Mouse (Mus musculus) liver, embryonic 14.5 days (tissue): ENCODE data around the gene Fpr2. TPM values are rescaled to one million over a fixed set of nuclear protein-coding genes. Genes with fewer than 3 reads are reported as not detected.

Source experiments
- ATAC-seq: fragments of 200-750 bp; cut with Nextera tagmentation; 2 replicates; pipeline ENCODE4 v1.8.0; 2017; ENCODE audit warnings: moderate number of reproducible peaks, mild to moderate bottlenecking, moderate library complexity; ENCODE audit not compliant: insufficient read depth
- DNase-seq, 3 experiments: peaks; one replicate each; pipeline ENCODE4 v3.0.0-alpha.2; 2012 to 2013; ENCODE audit warnings: low read depth in 3 of 3, low spot score in 3 of 3
- H3K27ac ChIP-seq: fragments of 300-500 bp; sonication (generic); 2 replicates; pipeline ENCODE4 v1.5.1; 2014; ENCODE audit warnings: moderate library complexity, mild to moderate bottlenecking, control low read depth, inconsistent platforms
- H3K27me3 ChIP-seq: fragments of 300-500 bp; sonication (generic); 2 replicates; pipeline ENCODE4 v1.6.1; 2014; ENCODE audit warnings: mild to moderate bottlenecking, low read length, moderate library complexity; ENCODE audit not compliant: control insufficient read depth, insufficient read depth
- H3K36me3 ChIP-seq: fragments of 300-500 bp; sonication (generic); replicated peaks from 2 replicates; pipeline ENCODE4 v1.6.1; 2014; ENCODE audit warnings: low read depth; ENCODE audit not compliant: control insufficient read depth, insufficient read depth
- H3K4me1 ChIP-seq, 2 experiments: fragments of 200-500 bp in 1 of 2; fragments of 300-500 bp in 1 of 2; sonication (generic) in 1 of 2; replicated peaks; 2 replicates each; pipeline ENCODE4 v1.6.1; 2012 to 2014; ENCODE audit warnings: antibody characterized with exemption in 1 of 2, inconsistent platforms in 1 of 2, low read length in 1 of 2; ENCODE audit not compliant: control insufficient read depth in 2 of 2, insufficient read depth in 2 of 2
- H3K4me2 ChIP-seq: fragments of 300-500 bp; sonication (generic); 2 replicates; pipeline ENCODE4 v1.6.1; 2014; ENCODE audit warnings: low read depth, mild to moderate bottlenecking, control low read depth, moderate library complexity
- H3K4me3 ChIP-seq, 2 experiments: fragments of 200-500 bp in 1 of 2; fragments of 300-500 bp in 1 of 2; sonication (generic) in 1 of 2; 2 replicates each; pipeline ENCODE4 v1.5.1; 2012 to 2014; ENCODE audit warnings: low read depth in 2 of 2, low read length in 2 of 2, mild to moderate bottlenecking in 2 of 2, control low read depth in 1 of 2, inconsistent platforms in 1 of 2, moderate library complexity in 1 of 2; ENCODE audit not compliant: insufficient read depth in 1 of 2
- H3K9ac ChIP-seq: fragments of 300-500 bp; sonication (generic); replicated peaks from 2 replicates; pipeline ENCODE4 v1.6.1; 2014; ENCODE audit warnings: mild to moderate bottlenecking, control low read depth, moderate library complexity
- H3K9me3 ChIP-seq: fragments of 300-500 bp; sonication (generic); 2 replicates; pipeline ENCODE4 v1.6.1; 2016; ENCODE audit warnings: low read length, mixed read lengths; ENCODE audit not compliant: control insufficient read depth
- CTCF ChIP-seq: IDR thresholded peaks from 2 replicates; pipeline ENCODE4 v1.5.1; 2016; ENCODE audit warnings: antibody characterized with exemption, low read depth, control low read depth
- EP300 ChIP-seq: IDR thresholded peaks from 2 replicates; pipeline ENCODE4 v1.6.1; 2016; ENCODE audit warnings: antibody characterized with exemption, low read depth
- WGBS: fragments of 180-500 bp; shearing (Covaris S2); extraction: QIAGEN DNeasy Blood & Tissue Kit; methylation state at CpG from one replicate; pipeline ENCODE4 v1.1.7; 2014; ENCODE audit not compliant: insufficient replicate concordance; 5-methylcytosine and 5-hydroxymethylcytosine counted together
- polyA plus RNA-seq, 2 experiments: library from polyadenylated mRNA; depleted of rRNA in 1 of 2; stranded (reverse) in 1 of 2; unstranded in 1 of 2; fragments of >200 nt; fragmentation: Nextera tagmentation in 1 of 2; extraction: Ambion mirVana in 1 of 2; gene quantifications; 2 replicates each; pipeline versions ENCODE4 v1.2.1 to v1.2.3; 2012 to 2014

The Fpr2 gene
- polyA plus RNA-seq, 2 experiments = 1.3 to 1.8 TPM

GRCm38 (mm10) chr17:17849906-17850712 is 37.5 kb upstream of the Fpr2 start:
- Histone ChIP-seq H3K27ac (no peak overlapping the region), H3K27me3 (peaks cover 5% of the 10 kb centered on the region), H3K9me3 (no peaks in the 10 kb centered on the region), H3K36me3 (no peaks in the 10 kb centered on the region), H3K4me3 (no peak overlapping the region), H3K9ac (no peak overlapping the region), H3K4me2 (no peak overlapping the region), H3K4me1 (no peaks in the 10 kb centered on the region)
- ATAC-seq = no peak
- WGBS = 25% methylated on average over 54 of the region's 55 CpGs
- no peak for TF ChIP-seq EP300
- no peak for TF ChIP-seq CTCF
- DNase-seq = no peak

GRCm38 (mm10) chr17:17855064-17855838 is 32.4 kb upstream of the Fpr2 start, which contains the start of gene Has1:
Has1 (minus strand) TSS chr17:17855205.
- Histone ChIP-seq H3K4me1 (no peaks in the 10 kb centered on the region), H3K27me3 (peaks cover 3% of the 10 kb centered on the region), H3K9ac (no peak within 1 kb of the TSS), H3K9me3 (no peaks in the 10 kb centered on the region), H3K4me3 (no peak within 1 kb of the TSS), H3K4me2 (no peak within 1 kb of the TSS), H3K27ac (no peak within 1 kb of the TSS), H3K36me3 (no peaks in the 10 kb centered on the region)
- no peak for TF ChIP-seq EP300
- no peak for TF ChIP-seq CTCF
- DNase-seq (no peak), ATAC-seq (no peak)
- WGBS = 43% methylated on average over 8 of the region's 8 CpGs

GRCm38 (mm10) chr17:17856612-17857011 is 31.0 kb upstream of the Fpr2 start:
- Histone ChIP-seq H3K9me3 (no peaks in the 10 kb centered on the region), H3K4me2 (no peak overlapping the region), H3K4me1 (no peaks in the 10 kb centered on the region), H3K4me3 (no peak overlapping the region), H3K9ac (no peak overlapping the region), H3K27ac (no peak overlapping the region), H3K27me3 (no peaks in the 10 kb centered on the region), H3K36me3 (no peaks in the 10 kb centered on the region)
- no peak for ATAC-seq
- WGBS = 67% methylated on average over 1 of the region's 1 CpGs
- no peak for DNase-seq
- TF ChIP-seq CTCF = no peak
- TF ChIP-seq EP300 = no peak

GRCm38 (mm10) chr17:17857446-17857845 is 30.2 kb upstream of the Fpr2 start:
- Histone ChIP-seq H3K4me1 (no peaks in the 10 kb centered on the region), H3K9me3 (no peaks in the 10 kb centered on the region), H3K27ac (no peak overlapping the region), H3K36me3 (no peaks in the 10 kb centered on the region), H3K27me3 (no peaks in the 10 kb centered on the region), H3K4me2 (no peak overlapping the region), H3K9ac (no peak overlapping the region), H3K4me3 (no peak overlapping the region)
- 50% methylated on average over 1 of the region's 1 CpGs for WGBS
- DNase-seq (no peak), ATAC-seq (no peak)
- TF ChIP-seq EP300 (no peak), CTCF (no peak)

- Histone ChIP-seq H3K4me2 (no peak overlapping the region), H3K9me3 (no peaks in the 10 kb centered on the region), H3K9ac (no peak overlapping the region), H3K4me1 (no peaks in the 10 kb centered on the region; a peak in 1 of 4 replicates), H3K4me3 (no peak overlapping the region), H3K27me3 (no peaks in the 10 kb centered on the region), H3K27ac (no peak overlapping the region), H3K36me3 (no peaks in the 10 kb centered on the region)
- ATAC-seq (no peak), DNase-seq (no peak)
- TF ChIP-seq EP300 = no peak
- TF ChIP-seq CTCF = no peak
- 52% methylated on average over 3 of the region's 3 CpGs for WGBS
Observed at GRCm38 (mm10) chr17:17860110-17860509, 27.5 kb upstream of the Fpr2 start.
